Comparison of ENCODE assay signal across 18 mouse cellular contexts in genomic region chr13:35463231-35463630, GRCm38 (mm10).
DNase-seq lines count a peak whose midpoint lies in the region; ATAC-seq and TF ChIP-seq lines count a peak whose summit lies in the region.
"Had no signal": no experiment of that assay in that cellular context is flagged by ENCODE, and none has a peak within 500 bp of the region (broad histone marks: within the 10 kb centered on the region; RNA-seq: fewer than 3 reads in every experiment).

No protein-coding gene starts in this region.

- H3K27ac ChIP-seq in kidney, adult 2 months (ENCODE audit: insufficient read depth, low read depth, low read length), result no peak overlapping the region
- H3K27ac ChIP-seq in kidney, embryonic 15.5 days, result no peak overlapping the region
- H3K27ac ChIP-seq in heart, embryonic 16.5 days (ENCODE audit: low read length), result peak overlapping the region; percentile 17; the same call in 1 of the 2 replicates
- H3K27ac ChIP-seq: forebrain, embryonic 15.5 days; hindbrain, embryonic 13.5 days; liver, embryonic 12.5 days; neural tube, embryonic 12.5 days had no signal

- H3K9ac ChIP-seq in kidney, embryonic 15.5 days, result no peak overlapping the region
- no peak overlapping the region for H3K9ac ChIP-seq in heart, embryonic 16.5 days (ENCODE audit: low read length)
- H3K9ac ChIP-seq: forebrain, embryonic 15.5 days; hindbrain, embryonic 13.5 days; liver, embryonic 12.5 days; neural tube, embryonic 12.5 days had no signal

- no peak overlapping the region for H3K4me2 ChIP-seq in kidney, embryonic 15.5 days
- no peak overlapping the region for H3K4me2 ChIP-seq in heart, embryonic 16.5 days (ENCODE audit: low read depth, low read length)
- H3K4me2 ChIP-seq: forebrain, embryonic 15.5 days; hindbrain, embryonic 13.5 days; liver, embryonic 12.5 days; neural tube, embryonic 12.5 days had no signal

- no peaks in the 10 kb centered on the region for H3K36me3 ChIP-seq in kidney, adult 2 months (ENCODE audit: control insufficient read depth, insufficient read depth, low read length)
- H3K36me3 ChIP-seq in kidney, embryonic 15.5 days, result no peaks in the 10 kb centered on the region
- no peaks in the 10 kb centered on the region for H3K36me3 ChIP-seq in heart, embryonic 16.5 days (ENCODE audit: control insufficient read depth, insufficient read depth)
- H3K36me3 ChIP-seq: forebrain, embryonic 15.5 days; hindbrain, embryonic 13.5 days; liver, embryonic 12.5 days; neural tube, embryonic 12.5 days had no signal

- H3K27me3 ChIP-seq in kidney, adult 2 months (replicated peaks; ENCODE audit: control insufficient read depth, insufficient read depth, low read length), result no peaks in the 10 kb centered on the region
- no peaks in the 10 kb centered on the region for H3K27me3 ChIP-seq in kidney, embryonic 15.5 days
- H3K27me3 ChIP-seq in heart, embryonic 16.5 days (ENCODE audit: control insufficient read depth, insufficient read depth, low read length), result no peaks in the 10 kb centered on the region
- H3K27me3 ChIP-seq: hindbrain, embryonic 13.5 days; liver, embryonic 12.5 days; megakaryocyte, embryonic 14.5 days; neural tube, embryonic 12.5 days had no signal

- WGBS in kidney, adult 2 months, result 92% methylated on average over 1 of the region's 1 CpGs
- 85% methylated on average over 1 of the region's 1 CpGs for WGBS in kidney, embryonic 15.5 days
- WGBS in heart, embryonic 16.5 days, result 71% methylated on average over 1 of the region's 1 CpGs

- H3K9me3 ChIP-seq in kidney, embryonic 15.5 days (replicated peaks), result no peaks in the 10 kb centered on the region
- no peaks in the 10 kb centered on the region for H3K9me3 ChIP-seq in heart, embryonic 16.5 days (replicated peaks; ENCODE audit: control insufficient read depth, low read length)
- H3K9me3 ChIP-seq: forebrain, embryonic 15.5 days; hindbrain, embryonic 13.5 days; liver, embryonic 12.5 days; neural tube, embryonic 12.5 days had no signal

- ATAC-seq in kidney, embryonic 15.5 days (replicated peaks; ENCODE audit: low FRiP score), result no peak
- ATAC-seq in heart, embryonic 16.5 days (replicated peaks; ENCODE audit: extremely low read depth, insufficient read depth, low FRiP score), result no peak
- ATAC-seq: forebrain, embryonic 15.5 days; intestine, postnatal 0 days; liver, embryonic 12.5 days had no signal

- no peaks in the 10 kb centered on the region for H3K4me1 ChIP-seq in kidney, adult 2 months (ENCODE audit: control insufficient read depth, insufficient read depth, low read length)
- no peaks in the 10 kb centered on the region for H3K4me1 ChIP-seq in kidney, embryonic 15.5 days
- H3K4me1 ChIP-seq in heart, embryonic 16.5 days (ENCODE audit: control insufficient read depth, insufficient read depth, low read length), result no peaks in the 10 kb centered on the region; the same call in 1 of the 2 replicates
- H3K4me1 ChIP-seq: forebrain, embryonic 15.5 days; hindbrain, embryonic 13.5 days; liver, embryonic 12.5 days; megakaryocyte, embryonic 14.5 days; neural tube, embryonic 12.5 days had no signal

- no peak for TF ChIP-seq CTCF in kidney, adult 2 months (conservative IDR thresholded peaks at IDR 0.05; ENCODE audit: insufficient read depth, insufficient read length, low read depth, low read length)

- no peak for TF ChIP-seq POLR2A in kidney, adult 2 months (IDR thresholded peaks at IDR 0.05; ENCODE audit: low read depth, low read length)

- H3K4me3 ChIP-seq in kidney, adult 2 months (ENCODE audit: insufficient read depth, low read depth, low read length), result no peak overlapping the region
- H3K4me3 ChIP-seq in kidney, embryonic 15.5 days (replicated peaks), result no peak overlapping the region
- H3K4me3 ChIP-seq in heart, embryonic 16.5 days (ENCODE audit: low read length), result no peak overlapping the region
- H3K4me3 ChIP-seq: forebrain, embryonic 15.5 days; hindbrain, embryonic 13.5 days; liver, embryonic 12.5 days; megakaryocyte, embryonic 14.5 days; neural tube, embryonic 12.5 days had no signal

- peak; percentile 3 for DNase-seq in kidney, adult 2 months
- DNase-seq in adipocyte (ENCODE audit: low spot score), result peak; percentile 83
- DNase-seq in right cerebral cortex, postnatal 10 days (ENCODE audit: low spot score in 2 of 2), result no peak
- DNase-seq in right cerebral cortex, adult 2 months (ENCODE audit: low spot score in 2 of 2), result no peak
- no peak for DNase-seq in spleen, postnatal 14 days (ENCODE audit: low spot score in 2 of 2)
- DNase-seq: gastrocnemius, postnatal 10 days; kidney, postnatal 14 days; layer of hippocampus, adult 9-11 months; right cerebral cortex, postnatal 4 days; thymus, adult 2 months had no signal

Comparison
In these comparisons a context has a peak if more than half of its experiments do, and no peak if none do; other contexts are left out.
1. DNase-seq: peak in kidney, adult 2 months (single experiment) and adipocyte (single experiment); none in right cerebral cortex, postnatal 10 days (0 of 2), right cerebral cortex, adult 2 months (0 of 2) and spleen, postnatal 14 days (0 of 2).